Mouse (Mus musculus) urinary bladder, postnatal 4 days (tissue): ENCODE measurements around the gene Ier2.

ENCODE experiments used
- DNase-seq, 2 experiments: peaks; one replicate each; pipeline ENCODE4 v3.0.0; 2021 to 2022; ENCODE audit warnings: low spot score in 2 of 2

Ier2 gene

GRCm38 (mm10) chr8:84661961-84662571 lies 586 bp downstream of the Ier2 start:
- DNase-seq = peak in 1 of 2 experiments; percentile 39

GRCm38 (mm10) chr8:84661458-84661871 lies 1.2 kb downstream of the Ier2 start:
- peak; percentile 85 to 88 for DNase-seq

GRCm38 (mm10) chr8:84660819-84661457 lies 1.7 kb downstream of the Ier2 start:
- DNase-seq = peak; percentile 55 to 75

- peak in 1 of 2 experiments; percentile 62 for DNase-seq
These were observed 2.5 kb downstream of the Ier2 start for GRCm38 (mm10) chr8:84659936-84660818.

GRCm38 (mm10) chr8:84658951-84659350 lies 3.7 kb downstream of the Ier2 start:
- no peak for DNase-seq

GRCm38 (mm10) chr8:84657680-84658079 lies 5.0 kb downstream of the Ier2 start:
- DNase-seq = no peak

- no peak for DNase-seq
These were observed 5.4 kb downstream of the Ier2 start for GRCm38 (mm10) chr8:84657203-84657602.

GRCm38 (mm10) chr8:84656641-84657126 lies 6.0 kb downstream of the Ier2 start:
- peak in 1 of 2 experiments; percentile 78 for DNase-seq

- peak in 1 of 2 experiments; percentile 58 for DNase-seq
These were observed 6.5 kb downstream of the Ier2 start for GRCm38 (mm10) chr8:84656191-84656525.

GRCm38 (mm10) chr8:84655336-84656190 lies 7.1 kb downstream of the Ier2 start:
- DNase-seq = no peak

- no peak for DNase-seq
These were observed 8.1 kb downstream of the Ier2 start for GRCm38 (mm10) chr8:84654597-84654996.

- no peak for DNase-seq
These were observed 9.5 kb downstream of the Ier2 start for GRCm38 (mm10) chr8:84653092-84653631.

GRCm38 (mm10) chr8:84650213-84650612 lies 12.4 kb downstream of the Ier2 start:
- no peak for DNase-seq

- DNase-seq = no peak
These were observed 15.2 kb downstream of the Ier2 start for GRCm38 (mm10) chr8:84647461-84647901.

GRCm38 (mm10) chr8:84646800-84647199 lies 15.9 kb downstream of the Ier2 start:
- DNase-seq = no peak

- no peak for DNase-seq
These were observed 19.6 kb downstream of the Ier2 start for GRCm38 (mm10) chr8:84643019-84643418.

- DNase-seq = no peak
These were observed 20.9 kb downstream of the Ier2 start for GRCm38 (mm10) chr8:84641578-84642361.

GRCm38 (mm10) chr8:84640617-84641294 lies 21.9 kb downstream of the Ier2 start:
- DNase-seq = no peak

- DNase-seq = no peak
These were observed 22.6 kb downstream of the Ier2 start for GRCm38 (mm10) chr8:84640010-84640588.
